Mouse (Mus musculus): ENCODE results near the gene Zbtb20.

- no peak for TF ChIP-seq POLR2A (IDR thresholded peaks at IDR 0.05; ENCODE audit: insufficient read depth, low read depth, low read length)
- no peak for TF ChIP-seq CTCF (IDR thresholded peaks at IDR 0.05)
Observed at GRCm38 (mm10) chr16:43511531-43511930, 635.9 kb downstream of the Zbtb20 start.

Data from heart, adult 2 months (tissue).